Mouse (Mus musculus): Measurements from ENCODE around the gene Rfpl4. TPM values are rescaled to one million over a fixed set of nuclear protein-coding genes. Genes with fewer than 3 reads are reported as not detected.

Gene Rfpl4
- polyA plus RNA-seq, 1 experiment from 2014 or later, result not detected

- Histone ChIP-seq H3K36me3 (ENCODE audit: control insufficient read depth, insufficient read depth, low read length) (peaks cover 6% of the 10 kb centered on the region; the same call in 1 of the 2 replicates), H3K4me3 (ENCODE audit: low read depth, low read length) (no peak overlapping the region), H3K9ac (ENCODE audit: low read length) (no peak overlapping the region), H3K4me2 (ENCODE audit: low read depth, low read length, severe bottlenecking) (no peak overlapping the region), H3K27ac (ENCODE audit: low read depth, low read length) (no peak overlapping the region), H3K4me1 (replicated peaks; ENCODE audit: control insufficient read depth, insufficient read depth, low read length) (no peaks in the 10 kb centered on the region), H3K9me3 (ENCODE audit: control insufficient read depth, low read length) (no peaks in the 10 kb centered on the region), H3K27me3 (ENCODE audit: control insufficient read depth, insufficient read depth, low read length) (no peaks in the 10 kb centered on the region)
- whole genome bisulfite sequencing, result 95% methylated on average over 10 of the region's 10 CpGs
- DNase-seq (ENCODE audit: low spot score), result no peak
- no peak for ATAC-seq (replicated peaks; ENCODE audit: low FRiP score)
Measured at GRCm38 (mm10) chr7:5101066-5101663, 15.6 kb downstream of the Rfpl4 start.

GRCm38 (mm10) chr7:5099796-5100195 lies 17.0 kb downstream of the Rfpl4 start:
- Histone ChIP-seq H3K9ac (ENCODE audit: low read length) (no peak overlapping the region), H3K9me3 (ENCODE audit: control insufficient read depth, low read length) (no peaks in the 10 kb centered on the region), H3K36me3 (ENCODE audit: control insufficient read depth, insufficient read depth, low read length) (peaks cover 17% of the 10 kb centered on the region; the same call in 1 of the 2 replicates), H3K27ac (ENCODE audit: low read depth, low read length) (no peak overlapping the region), H3K4me2 (ENCODE audit: low read depth, low read length, severe bottlenecking) (no peak overlapping the region), H3K4me3 (ENCODE audit: low read depth, low read length) (no peak overlapping the region), H3K27me3 (ENCODE audit: control insufficient read depth, insufficient read depth, low read length) (no peaks in the 10 kb centered on the region), H3K4me1 (replicated peaks; ENCODE audit: control insufficient read depth, insufficient read depth, low read length) (no peaks in the 10 kb centered on the region)
- ATAC-seq (replicated peaks; ENCODE audit: low FRiP score), result no peak
- DNase-seq (ENCODE audit: low spot score), result no peak
- 87% methylated on average over 3 of the region's 3 CpGs for WGBS

- Histone ChIP-seq H3K27ac (ENCODE audit: low read depth, low read length) (no peak overlapping the region), H3K4me1 (replicated peaks; ENCODE audit: control insufficient read depth, insufficient read depth, low read length) (no peaks in the 10 kb centered on the region), H3K36me3 (ENCODE audit: control insufficient read depth, insufficient read depth, low read length) (peaks cover 18% of the 10 kb centered on the region; the same call in 1 of the 2 replicates), H3K9ac (ENCODE audit: low read length) (no peak overlapping the region), H3K4me2 (ENCODE audit: low read depth, low read length, severe bottlenecking) (no peak overlapping the region), H3K4me3 (ENCODE audit: low read depth, low read length) (no peak overlapping the region), H3K27me3 (ENCODE audit: control insufficient read depth, insufficient read depth, low read length) (no peaks in the 10 kb centered on the region), H3K9me3 (ENCODE audit: control insufficient read depth, low read length) (no peaks in the 10 kb centered on the region)
- DNase-seq (ENCODE audit: low spot score) (no peak), ATAC-seq (replicated peaks; ENCODE audit: low FRiP score) (no peak)
- 96% methylated on average over 5 of the region's 5 CpGs for WGBS
Measured at GRCm38 (mm10) chr7:5098769-5099168, 18.0 kb downstream of the Rfpl4 start.

DNA sequence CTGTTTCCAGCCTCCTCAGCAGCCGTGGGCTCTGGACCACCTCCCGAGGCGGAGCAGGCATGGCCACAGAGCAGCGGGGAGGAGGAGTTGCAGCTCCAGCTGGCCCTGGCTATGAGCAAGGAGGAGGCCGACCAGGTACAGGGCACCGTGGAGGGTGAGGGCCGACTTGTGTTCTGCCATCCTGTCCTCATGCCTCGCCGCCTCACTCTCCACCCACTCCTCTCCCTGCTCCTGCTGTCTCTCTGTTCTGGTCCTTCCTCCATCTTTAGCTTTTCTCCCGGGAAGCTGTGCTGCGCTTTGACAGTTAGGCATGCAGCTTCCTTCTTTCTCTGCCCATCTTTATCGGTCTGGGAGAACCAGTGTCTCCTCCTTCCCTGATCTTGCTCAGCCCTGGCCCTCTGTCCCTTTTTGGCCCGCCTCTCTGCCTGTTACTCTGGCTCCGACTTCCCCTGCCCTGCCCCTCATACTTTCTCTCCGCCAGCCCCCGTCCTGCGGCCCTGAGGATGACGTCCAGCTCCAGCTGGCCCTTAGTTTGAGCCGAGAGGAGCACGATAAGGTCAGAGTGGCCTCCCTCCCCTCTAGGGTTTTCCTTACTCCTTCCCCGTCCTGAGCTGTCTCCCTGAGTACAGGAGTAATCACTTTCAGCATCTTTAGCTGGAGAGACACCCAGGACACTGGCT lies 23.8 kb downstream of the Rfpl4 start:
- ATAC-seq (replicated peaks; ENCODE audit: low FRiP score) (no peak), DNase-seq (ENCODE audit: low spot score) (no peak)
- WGBS, result 86% methylated on average over 21 of the region's 21 CpGs
- Histone ChIP-seq H3K27me3 (ENCODE audit: control insufficient read depth, insufficient read depth, low read length) (no peaks in the 10 kb centered on the region), H3K4me3 (ENCODE audit: low read depth, low read length) (no peak overlapping the region), H3K9ac (ENCODE audit: low read length) (no peak overlapping the region), H3K9me3 (ENCODE audit: control insufficient read depth, low read length) (no peaks in the 10 kb centered on the region), H3K4me2 (ENCODE audit: low read depth, low read length, severe bottlenecking) (no peak overlapping the region), H3K27ac (ENCODE audit: low read depth, low read length) (no peak overlapping the region), H3K36me3 (ENCODE audit: control insufficient read depth, insufficient read depth, low read length) (peaks cover 15% of the 10 kb centered on the region), H3K4me1 (replicated peaks; ENCODE audit: control insufficient read depth, insufficient read depth, low read length) (no peaks in the 10 kb centered on the region)

DNA sequence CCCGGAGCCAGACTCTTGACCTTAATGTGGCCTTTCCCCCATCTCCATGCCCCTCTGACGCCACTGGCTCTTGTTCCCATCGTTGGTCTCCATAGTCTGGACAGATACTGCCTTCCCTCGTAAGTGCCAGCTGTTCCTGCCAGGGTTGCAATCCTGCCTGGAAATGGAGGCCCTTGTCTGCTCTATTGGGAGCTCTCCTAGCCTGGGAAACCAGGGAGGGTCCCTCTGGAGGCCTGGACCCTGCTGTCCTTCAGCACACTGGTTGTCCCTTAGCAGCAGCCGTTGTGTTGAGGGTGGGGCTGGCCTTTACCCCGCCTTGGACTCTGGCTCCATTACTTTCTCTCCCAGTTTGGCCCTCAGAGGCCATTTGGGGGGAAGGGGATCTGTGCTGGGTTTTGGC lies 24.4 kb downstream of the Rfpl4 start:
- 90% methylated on average over 6 of the region's 6 CpGs for WGBS
- no peak overlapping the region for H3K9ac ChIP-seq (ENCODE audit: low read length)
- no peaks in the 10 kb centered on the region for H3K27me3 ChIP-seq (ENCODE audit: control insufficient read depth, insufficient read depth, low read length)
- H3K27ac ChIP-seq (ENCODE audit: low read depth, low read length), result no peak overlapping the region
- no peak overlapping the region for H3K4me2 ChIP-seq (ENCODE audit: low read depth, low read length, severe bottlenecking)
- no peaks in the 10 kb centered on the region for H3K4me1 ChIP-seq (replicated peaks; ENCODE audit: control insufficient read depth, insufficient read depth, low read length)
- no peaks in the 10 kb centered on the region for H3K9me3 ChIP-seq (ENCODE audit: control insufficient read depth, low read length)
- DNase-seq (ENCODE audit: low spot score), result no peak
- H3K36me3 ChIP-seq (ENCODE audit: control insufficient read depth, insufficient read depth, low read length), result peaks cover 15% of the 10 kb centered on the region
- H3K4me3 ChIP-seq (ENCODE audit: low read depth, low read length), result no peak overlapping the region
- ATAC-seq (replicated peaks; ENCODE audit: low FRiP score), result no peak

GRCm38 (mm10) chr7:5091008-5091728 lies 25.6 kb downstream of the Rfpl4 start:
- no peaks in the 10 kb centered on the region for H3K27me3 ChIP-seq (ENCODE audit: control insufficient read depth, insufficient read depth, low read length)
- no peak overlapping the region for H3K9ac ChIP-seq (ENCODE audit: low read length)
- H3K4me1 ChIP-seq (replicated peaks; ENCODE audit: control insufficient read depth, insufficient read depth, low read length), result no peaks in the 10 kb centered on the region
- no peak overlapping the region for H3K4me2 ChIP-seq (ENCODE audit: low read depth, low read length, severe bottlenecking)
- no peak overlapping the region for H3K27ac ChIP-seq (ENCODE audit: low read depth, low read length)
- no peak overlapping the region for H3K4me3 ChIP-seq (ENCODE audit: low read depth, low read length)
- peaks cover 15% of the 10 kb centered on the region for H3K36me3 ChIP-seq (ENCODE audit: control insufficient read depth, insufficient read depth, low read length)
- ATAC-seq (replicated peaks; ENCODE audit: low FRiP score) (no peak), DNase-seq (ENCODE audit: low spot score) (no peak)
- no peaks in the 10 kb centered on the region for H3K9me3 ChIP-seq (ENCODE audit: control insufficient read depth, low read length)
- WGBS, result 94% methylated on average over 15 of the region's 15 CpGs

DNA sequence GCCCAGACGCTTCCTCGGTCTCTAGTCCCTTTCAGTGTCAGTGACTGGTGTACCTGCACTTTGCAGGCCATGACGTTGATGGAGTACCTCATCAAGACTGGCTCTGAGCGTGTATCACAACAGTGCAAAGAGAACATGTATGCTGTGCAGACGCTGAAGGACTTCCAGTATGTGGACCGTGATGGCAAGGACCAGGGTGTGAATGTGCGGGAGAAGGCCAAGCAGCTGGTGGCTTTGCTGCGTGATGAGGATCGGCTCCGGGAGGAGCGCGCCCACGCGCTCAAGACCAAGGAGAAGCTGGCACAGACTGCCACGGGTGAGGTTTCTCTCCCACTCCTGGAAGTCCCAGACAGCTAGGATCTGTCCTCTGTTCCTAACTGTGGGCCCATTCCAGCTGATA lies 26.9 kb downstream of the Rfpl4 start:
- H3K36me3 ChIP-seq (ENCODE audit: control insufficient read depth, insufficient read depth, low read length), result peaks cover 6% of the 10 kb centered on the region
- H3K4me1 ChIP-seq (replicated peaks; ENCODE audit: control insufficient read depth, insufficient read depth, low read length), result no peaks in the 10 kb centered on the region
- no peaks in the 10 kb centered on the region for H3K27me3 ChIP-seq (ENCODE audit: control insufficient read depth, insufficient read depth, low read length)
- no peak overlapping the region for H3K4me2 ChIP-seq (ENCODE audit: low read depth, low read length, severe bottlenecking)
- no peak overlapping the region for H3K4me3 ChIP-seq (ENCODE audit: low read depth, low read length)
- ATAC-seq (replicated peaks; ENCODE audit: low FRiP score) (no peak), DNase-seq (ENCODE audit: low spot score) (no peak)
- no peaks in the 10 kb centered on the region for H3K9me3 ChIP-seq (ENCODE audit: control insufficient read depth, low read length)
- H3K9ac ChIP-seq (ENCODE audit: low read length), result no peak overlapping the region
- WGBS, result 96% methylated on average over 15 of the region's 15 CpGs
- H3K27ac ChIP-seq (ENCODE audit: low read depth, low read length), result no peak overlapping the region

DNA sequence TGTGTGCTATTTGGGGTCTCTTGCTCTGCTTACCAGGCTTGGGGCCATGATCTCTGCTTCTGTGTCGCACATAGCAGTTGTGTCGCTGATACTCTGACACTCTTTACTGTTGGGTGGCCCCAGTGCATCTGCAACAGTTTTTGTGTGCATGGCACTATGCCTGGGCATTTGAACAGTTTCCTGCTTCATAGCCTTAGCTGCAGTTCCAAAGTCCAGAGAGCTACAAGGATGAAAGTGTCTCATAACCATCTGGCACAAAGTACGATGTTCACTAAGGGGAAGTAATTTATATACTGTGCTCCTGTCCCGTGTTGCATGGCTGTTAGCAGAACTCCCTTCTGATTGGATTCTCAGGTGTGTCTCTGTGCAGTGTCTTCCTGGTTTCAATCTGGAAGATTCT lies 28.9 kb downstream of the Rfpl4 start:
- no peak for ATAC-seq (replicated peaks; ENCODE audit: low FRiP score)
- H3K4me2 ChIP-seq (ENCODE audit: low read depth, low read length, severe bottlenecking), result no peak overlapping the region
- H3K4me3 ChIP-seq (ENCODE audit: low read depth, low read length), result no peak overlapping the region
- peaks cover 4% of the 10 kb centered on the region for H3K36me3 ChIP-seq (ENCODE audit: control insufficient read depth, insufficient read depth, low read length)
- no peak for DNase-seq (ENCODE audit: low spot score)
- WGBS, result 89% methylated on average over 4 of the region's 4 CpGs
- no peaks in the 10 kb centered on the region for H3K9me3 ChIP-seq (ENCODE audit: control insufficient read depth, low read length)
- no peak overlapping the region for H3K27ac ChIP-seq (ENCODE audit: low read depth, low read length)
- H3K4me1 ChIP-seq (replicated peaks; ENCODE audit: control insufficient read depth, insufficient read depth, low read length), result no peaks in the 10 kb centered on the region
- H3K27me3 ChIP-seq (ENCODE audit: control insufficient read depth, insufficient read depth, low read length), result no peaks in the 10 kb centered on the region
- H3K9ac ChIP-seq (ENCODE audit: low read length), result no peak overlapping the region

Measured in forebrain, embryonic 11.5 days (tissue).